Mouse (Mus musculus) heart, embryonic 11.5 days (tissue): ENCODE data around the gene Kdm6b. TPM values are rescaled to one million over a fixed set of nuclear protein-coding genes. Genes with fewer than 3 reads are reported as not detected.
A peak's percentile ranks its signal among the peaks of the same experiment; 100 is the strongest.

Experiments
- ATAC-seq: fragments of 200-750 bp; cut with Nextera tagmentation; replicated peaks from 2 replicates; pipeline ENCODE4 v1.8.0; 2017; ENCODE audit warnings: moderate library complexity; ENCODE audit not compliant: insufficient number of reproducible peaks, low FRiP score, low TSS enrichment
- H3K27ac ChIP-seq: fragments of 300-500 bp; sonication (generic); 2 replicates; pipeline ENCODE4 v1.5.1; 2014; ENCODE audit warnings: mild to moderate bottlenecking, low read depth, low read length
- H3K27me3 ChIP-seq: fragments of 300-500 bp; sonication (generic); 2 replicates; pipeline ENCODE4 v1.6.1; 2014; ENCODE audit warnings: mild to moderate bottlenecking, low read length, mixed read lengths; ENCODE audit not compliant: control insufficient read depth, insufficient read depth
- H3K36me3 ChIP-seq: fragments of 300-500 bp; sonication (generic); 2 replicates; pipeline ENCODE4 v1.6.1; 2014; ENCODE audit warnings: mild to moderate bottlenecking, low read length, moderate library complexity, mixed read lengths; ENCODE audit not compliant: control insufficient read depth, insufficient read depth
- H3K4me1 ChIP-seq: fragments of 300-500 bp; sonication (generic); 2 replicates; pipeline ENCODE4 v1.6.1; 2014; ENCODE audit warnings: low read length; ENCODE audit not compliant: control insufficient read depth, insufficient read depth
- H3K4me2 ChIP-seq: fragments of 300-500 bp; sonication (generic); 2 replicates; pipeline ENCODE4 v1.6.1; 2014; ENCODE audit warnings: mild to moderate bottlenecking, moderate library complexity
- H3K4me3 ChIP-seq: fragments of 300-500 bp; sonication (generic); 2 replicates; pipeline ENCODE4 v1.5.1; 2014; ENCODE audit warnings: low read depth, low read length
- H3K9ac ChIP-seq: fragments of 300-500 bp; sonication (generic); 2 replicates; pipeline ENCODE4 v1.6.1; 2014; ENCODE audit warnings: mild to moderate bottlenecking, low read depth, low read length, moderate library complexity
- H3K9me3 ChIP-seq: fragments of 300-500 bp; sonication (generic); replicated peaks from 2 replicates; pipeline ENCODE4 v1.6.1; 2016; ENCODE audit warnings: low read length; ENCODE audit not compliant: control insufficient read depth
- WGBS: fragments of 180-500 bp; shearing (Covaris S2); extraction: QIAGEN DNeasy Blood & Tissue Kit; methylation state at CpG from one replicate; pipeline ENCODE4 v1.1.7; 2014; ENCODE audit not compliant: insufficient replicate concordance; 5-methylcytosine and 5-hydroxymethylcytosine counted together
- polyA plus RNA-seq: library from polyadenylated mRNA; unstranded; fragments of >200 nt; fragmentation: Nextera tagmentation; extraction: Ambion mirVana; gene quantifications from 2 replicates; pipeline ENCODE4 v1.2.1, GENCODE M21; 2014

Gene Kdm6b
- polyA plus RNA-seq, 1 experiment from 2014 or later: 25.1 TPM

- H3K4me2 ChIP-seq: no peak overlapping the region
- 52% methylated on average over 6 of the region's 6 CpGs for WGBS
These were observed 19.7 kb upstream of the Kdm6b start for GRCm38 (mm10) chr11:69433189-69433588.

GRCm38 (mm10) chr11:69432640-69432982 is 19.1 kb upstream of the Kdm6b start:
- WGBS: 68% methylated on average over 11 of the region's 11 CpGs
- Histone ChIP-seq H3K27ac (no peak overlapping the region), H3K4me3 (no peak overlapping the region), H3K36me3 (no peaks in the 10 kb centered on the region), H3K27me3 (peaks cover 7% of the 10 kb centered on the region), H3K9ac (no peak overlapping the region), H3K9me3 (no peaks in the 10 kb centered on the region), H3K4me1 (peaks cover 13% of the 10 kb centered on the region), H3K4me2 (no peak overlapping the region)
- ATAC-seq: no peak

More at GRCm38 (mm10) chr11:69433189-69433588, 19.7 kb upstream of the Kdm6b start:
- Histone ChIP-seq H3K4me1 (peaks cover 13% of the 10 kb centered on the region), H3K27me3 (peaks cover 7% of the 10 kb centered on the region), H3K36me3 (no peaks in the 10 kb centered on the region), H3K9me3 (no peaks in the 10 kb centered on the region), H3K27ac (no peak overlapping the region; the same call in 1 of the 2 replicates), H3K9ac (no peak overlapping the region), H3K4me3 (no peak overlapping the region)
- no peak for ATAC-seq

GRCm38 (mm10) chr11:69431829-69432639 is 18.6 kb upstream of the Kdm6b start:
- 41% methylated on average over 11 of the region's 11 CpGs for WGBS
- no peak overlapping the region for H3K4me3 ChIP-seq

GRCm38 (mm10) chr11:69430631-69431030 is 17.2 kb upstream of the Kdm6b start:
- no peak for ATAC-seq
- no peak overlapping the region for H3K4me3 ChIP-seq
- H3K9ac ChIP-seq: no peak overlapping the region
- H3K27ac ChIP-seq: no peak overlapping the region
- peaks cover 9% of the 10 kb centered on the region; the same call in 1 of the 2 replicates for H3K4me1 ChIP-seq
- peaks cover 7% of the 10 kb centered on the region for H3K27me3 ChIP-seq
- H3K4me2 ChIP-seq: no peak overlapping the region
- no peaks in the 10 kb centered on the region for H3K36me3 ChIP-seq
- H3K9me3 ChIP-seq: no peaks in the 10 kb centered on the region
- 77% methylated on average over 15 of the region's 15 CpGs for WGBS

More at GRCm38 (mm10) chr11:69431829-69432639, 18.6 kb upstream of the Kdm6b start:
- ATAC-seq: no peak
- Histone ChIP-seq H3K4me2 (no peak overlapping the region), H3K9ac (no peak overlapping the region), H3K27ac (no peak overlapping the region), H3K36me3 (no peaks in the 10 kb centered on the region), H3K27me3 (peaks cover 7% of the 10 kb centered on the region), H3K4me1 (peaks cover 10% of the 10 kb centered on the region), H3K9me3 (no peaks in the 10 kb centered on the region)

GRCm38 (mm10) chr11:69429313-69429712 is 15.8 kb upstream of the Kdm6b start:
- Histone ChIP-seq H3K9ac (no peak overlapping the region), H3K4me3 (no peak overlapping the region), H3K9me3 (no peaks in the 10 kb centered on the region), H3K27ac (no peak overlapping the region), H3K36me3 (no peaks in the 10 kb centered on the region), H3K27me3 (peaks cover 7% of the 10 kb centered on the region), H3K4me1 (peaks cover 9% of the 10 kb centered on the region; the same call in 1 of the 2 replicates), H3K4me2 (0 out of 2 replicates have a peak overlapping the region, but pooled peaks have one; percentile 6)
- no peak for ATAC-seq
- 40% methylated on average over 2 of the region's 2 CpGs for WGBS

- no peak for ATAC-seq
- H3K27ac ChIP-seq: no peak overlapping the region
- no peaks in the 10 kb centered on the region for H3K36me3 ChIP-seq
- no peaks in the 10 kb centered on the region for H3K9me3 ChIP-seq
- H3K4me3 ChIP-seq: no peak overlapping the region
- no peak overlapping the region for H3K4me2 ChIP-seq
- peaks cover 7% of the 10 kb centered on the region for H3K27me3 ChIP-seq
- WGBS: 20% methylated on average over 4 of the region's 4 CpGs
- H3K9ac ChIP-seq: no peak overlapping the region
- peaks cover 9% of the 10 kb centered on the region; the same call in 1 of the 2 replicates for H3K4me1 ChIP-seq
These were observed 15.3 kb upstream of the Kdm6b start for GRCm38 (mm10) chr11:69428751-69429150.

- Histone ChIP-seq H3K27ac (no peak overlapping the region), H3K4me1 (peaks cover 13% of the 10 kb centered on the region), H3K36me3 (no peaks in the 10 kb centered on the region), H3K9me3 (no peaks in the 10 kb centered on the region), H3K9ac (no peak overlapping the region), H3K27me3 (peaks cover 19% of the 10 kb centered on the region), H3K4me2 (no peak overlapping the region), H3K4me3 (no peak overlapping the region)
- WGBS: 85% methylated on average over 2 of the region's 2 CpGs
- no peak for ATAC-seq
These were observed 12.8 kb upstream of the Kdm6b start for GRCm38 (mm10) chr11:69426246-69426645.

GRCm38 (mm10) chr11:69423885-69424284 is 10.4 kb upstream of the Kdm6b start:
- H3K9ac ChIP-seq: no peak overlapping the region
- no peak overlapping the region for H3K27ac ChIP-seq
- H3K27me3 ChIP-seq: peaks cover 25% of the 10 kb centered on the region
- peaks cover 24% of the 10 kb centered on the region for H3K4me1 ChIP-seq
- WGBS: 53% methylated on average over 6 of the region's 6 CpGs
- no peak for ATAC-seq
- no peaks in the 10 kb centered on the region for H3K36me3 ChIP-seq
- H3K9me3 ChIP-seq: no peaks in the 10 kb centered on the region
- no peak overlapping the region for H3K4me2 ChIP-seq
- H3K4me3 ChIP-seq: no peak overlapping the region

- no peaks in the 10 kb centered on the region for H3K36me3 ChIP-seq
- H3K4me1 ChIP-seq: peaks cover 27% of the 10 kb centered on the region
- no peak for ATAC-seq
- H3K27ac ChIP-seq: no peak overlapping the region
- H3K9me3 ChIP-seq: no peaks in the 10 kb centered on the region
- peaks cover 25% of the 10 kb centered on the region for H3K27me3 ChIP-seq
- H3K4me2 ChIP-seq: no peak overlapping the region
- H3K4me3 ChIP-seq: no peak overlapping the region
- no peak overlapping the region for H3K9ac ChIP-seq
- 83% methylated on average over 10 of the region's 10 CpGs for WGBS
These were observed 9.4 kb upstream of the Kdm6b start for GRCm38 (mm10) chr11:69422842-69423241.
